Mouse (Mus musculus) heart, adult 2 months (tissue): ENCODE measurements around the gene Smim22.

Experiments
- CTCF ChIP-seq: fragments of 200-600 bp; IDR thresholded peaks from 2 replicates; pipeline ENCODE4 v1.8.1; 2022; ENCODE audit warnings: antibody characterized with exemption, mild to moderate bottlenecking, moderate library complexity
- EP300 ChIP-seq: fragments of 200-500 bp; IDR thresholded peaks from 2 replicates; pipeline ENCODE4 v1.6.1; 2011; ENCODE audit warnings: low read depth, low read length, control low read depth; ENCODE audit not compliant: insufficient read depth
- POLR2A ChIP-seq: fragments of 200-500 bp; IDR thresholded peaks from 2 replicates; pipeline ENCODE4 v1.6.1; 2011; ENCODE audit warnings: mild to moderate bottlenecking, low read depth, low read length, control low read depth; ENCODE audit not compliant: insufficient read depth

DNA sequence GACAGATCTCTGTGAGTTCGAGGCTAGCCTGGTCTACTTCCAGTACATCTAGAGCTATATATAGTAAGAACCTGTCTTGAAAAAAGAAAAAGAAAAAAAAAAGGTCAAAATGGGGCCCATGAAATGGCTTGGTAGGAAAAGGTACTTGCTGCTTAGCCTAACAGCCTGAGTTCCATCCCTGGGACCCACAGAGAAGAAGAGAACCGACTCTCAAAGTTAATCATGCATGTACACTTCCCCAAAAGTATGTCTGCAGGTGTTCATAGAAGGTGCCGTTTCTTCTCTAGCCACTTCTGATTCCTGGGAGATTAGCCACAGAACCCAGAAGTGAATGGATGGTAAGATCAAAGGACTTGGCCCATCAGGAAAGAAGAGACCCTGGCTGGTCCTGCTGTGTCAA, 38.7 kb upstream of the Smim22 start:
- TF ChIP-seq EP300 (no peak), CTCF (no peak), POLR2A (no peak)
